Mouse (Mus musculus) C2C12 (cell line): ENCODE data around the gene 1700029I15Rik. TPM values are rescaled to one million over a fixed set of nuclear protein-coding genes. Genes with fewer than 3 reads are reported as not detected.
"Not testable (repeated sequence)": the region's sequence is repeated elsewhere in the genome, so short reads cannot be mapped to it uniquely, and the experiment has no call there.

Experiments used
- H3K27me3 ChIP-seq: one replicate; pipeline ENCODE4 v1.6.1; 2011; ENCODE audit not compliant: control insufficient read depth, insufficient read depth, insufficient read length
- H3K36me3 ChIP-seq: one replicate; pipeline ENCODE4 v1.6.1; 2011; ENCODE audit not compliant: control insufficient read depth, insufficient read depth
- H3K4me3 ChIP-seq: one replicate; pipeline ENCODE4 v1.5.1; 2011; ENCODE audit warnings: mild to moderate bottlenecking, control low read depth; ENCODE audit not compliant: poor library complexity, insufficient read depth, severe bottlenecking
- H3K79me2 ChIP-seq: one replicate; pipeline ENCODE4 v1.6.1; 2011; ENCODE audit not compliant: control insufficient read depth, insufficient read depth
- H3K79me3 ChIP-seq: one replicate; pipeline ENCODE4 v1.6.1; 2011; ENCODE audit warnings: low read depth, control low read depth
- H3ac ChIP-seq: one replicate; pipeline ENCODE3; 2011; ENCODE audit warnings: low read depth; ENCODE audit not compliant: control insufficient read depth, insufficient read length
- CEBPB ChIP-seq: IDR thresholded peaks from one replicate; pipeline ENCODE4 v1.6.1; 2011; ENCODE audit warnings: low read depth, mild to moderate bottlenecking, control low read depth, moderate library complexity
- CTCF ChIP-seq: IDR thresholded peaks from one replicate; pipeline ENCODE4 v1.5.1; 2011; ENCODE audit not compliant: control insufficient read depth, insufficient read depth, insufficient read length
- FOSL1 ChIP-seq: IDR thresholded peaks from one replicate; pipeline ENCODE4 v1.8.0; 2011; ENCODE audit warnings: mild to moderate bottlenecking, low read length; ENCODE audit not compliant: poor library complexity, insufficient read depth, severe bottlenecking
- MAX ChIP-seq: IDR thresholded peaks from one replicate; pipeline ENCODE4 v1.6.1; 2011; ENCODE audit warnings: mild to moderate bottlenecking, control low read depth
- MYOD1 ChIP-seq: IDR thresholded peaks from one replicate; pipeline ENCODE4 v1.6.1; 2011; ENCODE audit warnings: low read depth; ENCODE audit not compliant: control insufficient read depth, insufficient read length
- MYOG ChIP-seq: IDR thresholded peaks from one replicate; pipeline ENCODE4 v1.6.1; 2011; ENCODE audit not compliant: control insufficient read depth, insufficient read length; ENCODE audit errors: extremely low read depth
- USF1 ChIP-seq: IDR thresholded peaks from one replicate; pipeline ENCODE4 v1.6.1; 2011; ENCODE audit warnings: low read depth, mild to moderate bottlenecking, control low read depth, moderate library complexity
- polyA plus RNA-seq: library from polyadenylated mRNA; unstranded; fragments of >200 nt; fragmentation: generic; extraction: Trizol; gene quantifications from one replicate; pipeline ENCODE4 v1.2.1, GENCODE M21; 2012; ENCODE audit warnings: missing spikeins

1700029I15Rik gene
- polyA plus RNA-seq, 1 experiment: 0.73 TPM

- H3K79me3 ChIP-seq: no peaks in the 10 kb centered on the region
- no peak overlapping the region for H3ac ChIP-seq
- peaks cover 37% of the 10 kb centered on the region for H3K27me3 ChIP-seq
- TF ChIP-seq MYOD1 (no peak), MYOG (no peak), USF1 (no peak), CEBPB (no peak), MAX (no peak), FOSL1 (no peak), CTCF (no peak)
- no peak overlapping the region for H3K4me3 ChIP-seq
- H3K36me3 ChIP-seq: no peaks in the 10 kb centered on the region
- no peaks in the 10 kb centered on the region for H3K79me2 ChIP-seq
Observed at GRCm38 (mm10) chr2:92391703-92392317, 9.5 kb downstream of the 1700029I15Rik start.

- H3K36me3 ChIP-seq: no peaks in the 10 kb centered on the region
- TF ChIP-seq MYOD1: no peak
- TF ChIP-seq CTCF: no peak
- no peak for TF ChIP-seq FOSL1
- no peaks in the 10 kb centered on the region for H3K79me3 ChIP-seq
- H3K79me2 ChIP-seq: no peaks in the 10 kb centered on the region
- no peak overlapping the region for H3K4me3 ChIP-seq
- H3ac ChIP-seq: no peak overlapping the region
- peaks cover 45% of the 10 kb centered on the region for H3K27me3 ChIP-seq
Observed at GRCm38 (mm10) chr2:92392318-92393264, 10.3 kb downstream of the 1700029I15Rik start.

- Histone ChIP-seq H3K79me2 (no peaks in the 10 kb centered on the region), H3K36me3 (no peaks in the 10 kb centered on the region), H3K79me3 (no peaks in the 10 kb centered on the region), H3K27me3 (peaks cover 51% of the 10 kb centered on the region), H3ac (no peak overlapping the region), H3K4me3 (no peak overlapping the region)
- TF ChIP-seq MYOG: no peak
- no peak for TF ChIP-seq MAX
- no peak for TF ChIP-seq FOSL1
Observed at GRCm38 (mm10) chr2:92395535-92395934, 13.2 kb downstream of the 1700029I15Rik start.

- TF ChIP-seq MYOG (no peak), CEBPB (no peak), USF1 (no peak), MAX (no peak), MYOD1 (no peak), FOSL1 (no peak), CTCF (no peak)
- no peaks in the 10 kb centered on the region for H3K79me3 ChIP-seq
- H3K79me2 ChIP-seq: no peaks in the 10 kb centered on the region
- no peaks in the 10 kb centered on the region for H3K36me3 ChIP-seq
- no peak overlapping the region for H3ac ChIP-seq
- H3K4me3 ChIP-seq: no peak overlapping the region
- peaks cover 55% of the 10 kb centered on the region for H3K27me3 ChIP-seq
Observed at GRCm38 (mm10) chr2:92397436-92397835, 15.1 kb downstream of the 1700029I15Rik start.

- not testable (repeated sequence) for H3ac ChIP-seq, H3K79me3 ChIP-seq, H3K36me3 ChIP-seq, H3K4me3 ChIP-seq, H3K79me2 ChIP-seq
- H3K27me3 ChIP-seq: peaks cover 31% of the 10 kb centered on the region
Observed at GRCm38 (mm10) chr2:92399877-92400276, 17.5 kb downstream of the 1700029I15Rik start.

GRCm38 (mm10) chr2:92400682-92401081 is 18.3 kb downstream of the 1700029I15Rik start:
- Histone ChIP-seq H3K79me3 (no peaks in the 10 kb centered on the region), H3K36me3 (no peaks in the 10 kb centered on the region), H3K4me3 (no peak overlapping the region), H3K79me2 (no peaks in the 10 kb centered on the region), H3ac (no peak overlapping the region), H3K27me3 (peaks cover 27% of the 10 kb centered on the region)
- no peak for TF ChIP-seq FOSL1
- no peak for TF ChIP-seq CTCF
- TF ChIP-seq MAX: no peak
- TF ChIP-seq USF1: no peak
- no peak for TF ChIP-seq MYOG
- no peak for TF ChIP-seq MYOD1
- no peak for TF ChIP-seq CEBPB
